Mouse (Mus musculus) left cerebral cortex, adult 2 months (tissue): ENCODE data around the gene Spats1. TPM values are rescaled to one million over a fixed set of nuclear protein-coding genes. Genes with fewer than 3 reads are reported as not detected.
A peak's percentile ranks its signal among the peaks of the same experiment; 100 is the strongest.

Experiments used
- DNase-seq, 2 experiments: peaks; one replicate each; pipeline ENCODE4 v3.0.0; 2021 to 2022; ENCODE audit warnings: low spot score in 2 of 2, mixed read lengths in 1 of 2; ENCODE audit errors: extremely low spot score in 1 of 2
- H3K27ac ChIP-seq: fragments of 200-600 bp; 2 replicates; pipeline ENCODE4 v1.8.1; 2022
- H3K4me3 ChIP-seq: fragments of 200-600 bp; 2 replicates; pipeline ENCODE4 v1.8.1; 2022
- CTCF ChIP-seq: fragments of 200-600 bp; IDR thresholded peaks from 2 replicates; pipeline ENCODE4 v1.8.1; 2022; ENCODE audit warnings: antibody characterized with exemption, mild to moderate bottlenecking, moderate library complexity
- intact Hi-C: fragments of 180-260 bp; cut with DNase I; formaldehyde crosslinking; loops from one replicate; pipeline ENCODE4 v1.15.1; 2025
- total RNA-seq, 2 experiments: library from RNA; stranded (reverse); gene quantifications; 2 replicates each; pipeline ENCODE4 v1.2.3; 2021

The Spats1 gene
- total RNA-seq, 2 experiments from 2014 or later: 5.5 to 5.8 TPM

GRCm38 (mm10) chr17:45510871-45511270 lies 35.7 kb upstream of the Spats1 start:
- H3K4me3 ChIP-seq: no peak overlapping the region
- intact Hi-C loops: no loop called here

GRCm38 (mm10) chr17:45506700-45507189 lies 31.5 kb upstream of the Spats1 start, which contains the start of gene Aars2:
Gene Aars2, plus strand, starts transcription at chr17:45506841.
- intact Hi-C loops: loop anchor here (2.0 kb wide), 1 partner anchor 28 kb away; no protein-coding TSS in a partner anchor
- peak within 1 kb of the TSS; percentile 99 for H3K27ac ChIP-seq
- peak; percentile 80 for TF ChIP-seq CTCF
- peak within 1 kb of the TSS; percentile 67 for H3K4me3 ChIP-seq
- peak; percentile 90 to 91 for DNase-seq

More at GRCm38 (mm10) chr17:45510871-45511270, 35.7 kb upstream of the Spats1 start:
- H3K27ac ChIP-seq: no peak overlapping the region
- no peak for TF ChIP-seq CTCF
- DNase-seq: no peak

- intact Hi-C loops: loop anchor here (2.0 kb wide), 1 partner anchor 27 kb away; no protein-coding TSS in a partner anchor
- TF ChIP-seq CTCF: no peak
- no peak overlapping the region; the same call in 1 of the 2 replicates for H3K27ac ChIP-seq
- no peak for DNase-seq
- H3K4me3 ChIP-seq: no peak overlapping the region
Measured at GRCm38 (mm10) chr17:45505941-45506465, 30.8 kb upstream of the Spats1 start.

- TF ChIP-seq CTCF: no peak
- no peak for DNase-seq
- no peak overlapping the region for H3K27ac ChIP-seq
- intact Hi-C loops: no loop called here
- H3K4me3 ChIP-seq: no peak overlapping the region
Measured at GRCm38 (mm10) chr17:45503301-45503973, 28.2 kb upstream of the Spats1 start.

- TF ChIP-seq CTCF: no peak
- intact Hi-C loops: no loop called here
- no peak overlapping the region for H3K27ac ChIP-seq
- H3K4me3 ChIP-seq: no peak overlapping the region
- no peak for DNase-seq
Measured at GRCm38 (mm10) chr17:45502324-45502723, 27.1 kb upstream of the Spats1 start.

GRCm38 (mm10) chr17:45500981-45501380 lies 25.8 kb upstream of the Spats1 start:
- no peak overlapping the region for H3K4me3 ChIP-seq
- intact Hi-C loops: no loop called here
- H3K27ac ChIP-seq: no peak overlapping the region
- TF ChIP-seq CTCF: no peak
- DNase-seq: no peak

- no peak; the same call in 1 of the 2 replicates for TF ChIP-seq CTCF
- H3K4me3 ChIP-seq: no peak overlapping the region
- intact Hi-C loops: no loop called here
- no peak for DNase-seq
- no peak overlapping the region for H3K27ac ChIP-seq
Measured at GRCm38 (mm10) chr17:45499516-45499915, 24.3 kb upstream of the Spats1 start.

- Histone ChIP-seq H3K4me3 (no peak overlapping the region), H3K27ac (no peak overlapping the region)
- no peak for DNase-seq
- TF ChIP-seq CTCF: no peak
- intact Hi-C loops: no loop called here
Measured at GRCm38 (mm10) chr17:45498397-45498796, 23.2 kb upstream of the Spats1 start.

GRCm38 (mm10) chr17:45495398-45495797 lies 20.2 kb upstream of the Spats1 start:
- intact Hi-C loops: no loop called here
- H3K27ac ChIP-seq: no peak overlapping the region
- no peak for TF ChIP-seq CTCF
- DNase-seq: no peak
- H3K4me3 ChIP-seq: no peak overlapping the region

GRCm38 (mm10) chr17:45490532-45491154 lies 15.4 kb upstream of the Spats1 start:
- Histone ChIP-seq H3K27ac (no peak overlapping the region), H3K4me3 (no peak overlapping the region)
- no peak for DNase-seq
- TF ChIP-seq CTCF: no peak
- intact Hi-C loops: no loop called here

- Histone ChIP-seq H3K4me3 (no peak overlapping the region), H3K27ac (no peak overlapping the region)
- no peak for DNase-seq
- TF ChIP-seq CTCF: no peak
- intact Hi-C loops: no loop called here
Measured at GRCm38 (mm10) chr17:45489736-45490135, 14.5 kb upstream of the Spats1 start.
